Mouse (Mus musculus) regulatory T cell (primary cell): ENCODE data around the gene Dapk1.

Source experiments
- in situ Hi-C: fragments of 300-600 bp; cut with MboI, MseI; formaldehyde crosslinking; loops from one replicate; pipeline ENCODE4 v1.15.1; 2025; ENCODE audit warnings: high pct_unique_total_duplicates

The Dapk1 gene

GRCm38 (mm10) chr13:60687891-60688290, 86.1 kb downstream of the Dapk1 start:
- in situ Hi-C loops: loop anchor here (25.0 kb wide), 1 partner anchor 1976 kb away; no protein-coding TSS in a partner anchor

- in situ Hi-C loops: loop anchor here (25.0 kb wide), 1 partner anchor 1979 kb away; no protein-coding TSS in a partner anchor
Measured at GRCm38 (mm10) chr13:60690921-60691320, 89.2 kb downstream of the Dapk1 start.

GRCm38 (mm10) chr13:60691940-60692339, 90.2 kb downstream of the Dapk1 start:
- in situ Hi-C loops: loop anchor here (25.0 kb wide), 1 partner anchor 1980 kb away; no protein-coding TSS in a partner anchor

GRCm38 (mm10) chr13:60695186-60695980, 93.6 kb downstream of the Dapk1 start:
- in situ Hi-C loops: loop anchor here (25.0 kb wide), 1 partner anchor 1983 kb away; no protein-coding TSS in a partner anchor

- in situ Hi-C loops: loop anchor here (25.0 kb wide), 1 partner anchor 1984 kb away; no protein-coding TSS in a partner anchor
Measured at GRCm38 (mm10) chr13:60696323-60696722, 94.6 kb downstream of the Dapk1 start.

GRCm38 (mm10) chr13:60696741-60697140, 95.0 kb downstream of the Dapk1 start:
- in situ Hi-C loops: loop anchor here (25.0 kb wide), 1 partner anchor 1984 kb away; no protein-coding TSS in a partner anchor

GRCm38 (mm10) chr13:60698021-60698420, 96.3 kb downstream of the Dapk1 start:
- in situ Hi-C loops: loop anchor here (25.0 kb wide), 1 partner anchor 1986 kb away; no protein-coding TSS in a partner anchor

- in situ Hi-C loops: no loop called here
Measured at GRCm38 (mm10) chr13:60701671-60702171, 100.0 kb downstream of the Dapk1 start.

GRCm38 (mm10) chr13:60707541-60708468, 106.1 kb downstream of the Dapk1 start:
- in situ Hi-C loops: no loop called here

- in situ Hi-C loops: no loop called here
Measured at GRCm38 (mm10) chr13:60709136-60709535, 107.4 kb downstream of the Dapk1 start.

- in situ Hi-C loops: no loop called here
Measured at GRCm38 (mm10) chr13:60710963-60711362, 109.2 kb downstream of the Dapk1 start.

- in situ Hi-C loops: no loop called here
Measured at GRCm38 (mm10) chr13:60713537-60713936, 111.8 kb downstream of the Dapk1 start.

GRCm38 (mm10) chr13:60716107-60716506, 114.4 kb downstream of the Dapk1 start:
- in situ Hi-C loops: no loop called here

- in situ Hi-C loops: no loop called here
Measured at GRCm38 (mm10) chr13:60717421-60717820, 115.7 kb downstream of the Dapk1 start.

- in situ Hi-C loops: no loop called here
Measured at GRCm38 (mm10) chr13:60719581-60719980, 117.8 kb downstream of the Dapk1 start.

- in situ Hi-C loops: no loop called here
Measured at GRCm38 (mm10) chr13:60722763-60723162, 121.0 kb downstream of the Dapk1 start.

GRCm38 (mm10) chr13:60728276-60729054, 126.7 kb downstream of the Dapk1 start:
- in situ Hi-C loops: no loop called here

- in situ Hi-C loops: no loop called here
Measured at GRCm38 (mm10) chr13:60729055-60729402, 127.3 kb downstream of the Dapk1 start.

- in situ Hi-C loops: no loop called here
Measured at GRCm38 (mm10) chr13:60730587-60730986, 128.8 kb downstream of the Dapk1 start.

- in situ Hi-C loops: no loop called here
Measured at GRCm38 (mm10) chr13:60731001-60731400, 129.3 kb downstream of the Dapk1 start.

GRCm38 (mm10) chr13:60735306-60735705, 133.6 kb downstream of the Dapk1 start:
- in situ Hi-C loops: loop anchor here (5.0 kb wide), 2 partner anchors 128 to 898 kb away; no protein-coding TSS in a partner anchor
